Mouse (Mus musculus): ENCODE results near the gene Itih4.

Itih4 gene

DNA sequence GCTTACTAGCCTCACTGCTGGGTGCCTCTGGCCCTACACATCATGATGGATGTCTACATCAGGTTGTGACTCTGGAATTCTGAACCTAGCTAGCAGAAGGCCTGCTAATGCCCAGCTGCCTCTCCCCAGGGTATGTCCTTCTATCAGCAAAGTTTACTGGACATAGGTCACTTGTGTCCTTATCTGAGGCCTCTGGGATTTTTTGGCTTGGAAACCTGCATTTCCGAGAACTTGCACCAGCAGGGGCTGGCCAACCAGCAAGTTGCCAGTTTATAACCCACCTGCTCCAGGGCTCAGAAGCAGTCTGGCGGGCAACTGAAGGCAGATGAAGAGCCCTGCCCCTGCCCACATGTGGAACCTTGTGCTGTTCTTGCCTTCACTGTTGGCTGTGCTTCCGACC, at the start of gene Itih4:
Gene Itih4 (plus strand): TSS at position 273 of the 400 bp plus-strand sequence.
- in situ Hi-C loops (cut with MboI): no loop called here

DNA sequence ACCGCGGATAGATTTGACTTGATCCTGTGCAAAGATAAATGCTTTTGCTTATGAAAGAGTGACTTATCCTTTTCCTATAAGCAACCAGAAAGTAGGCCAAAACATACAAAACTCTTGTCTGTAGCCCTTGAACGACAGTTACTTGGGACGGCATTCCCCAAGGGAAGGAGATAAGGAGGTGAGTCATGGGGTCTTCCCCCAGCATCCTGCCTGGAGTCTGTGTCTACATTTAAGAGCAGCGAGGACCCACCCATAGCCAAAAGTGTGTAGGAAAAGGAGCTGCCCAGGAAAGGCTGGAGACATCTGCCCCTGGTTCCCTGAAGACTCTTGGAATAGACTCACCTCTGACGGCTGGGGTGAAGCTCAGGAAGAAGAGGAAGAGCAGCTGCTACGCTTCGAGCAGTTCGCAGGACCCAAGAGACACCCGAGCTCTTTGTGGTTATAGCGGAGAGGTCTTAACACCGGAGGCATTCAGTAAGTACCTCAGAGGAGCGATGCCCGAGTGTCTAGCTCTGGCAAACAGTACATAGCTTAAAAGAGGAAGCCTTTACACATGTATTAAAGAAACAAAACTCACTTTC, 48.8 kb upstream of the Itih4 start:
- in situ Hi-C loops (cut with MboI): no loop called here

DNA sequence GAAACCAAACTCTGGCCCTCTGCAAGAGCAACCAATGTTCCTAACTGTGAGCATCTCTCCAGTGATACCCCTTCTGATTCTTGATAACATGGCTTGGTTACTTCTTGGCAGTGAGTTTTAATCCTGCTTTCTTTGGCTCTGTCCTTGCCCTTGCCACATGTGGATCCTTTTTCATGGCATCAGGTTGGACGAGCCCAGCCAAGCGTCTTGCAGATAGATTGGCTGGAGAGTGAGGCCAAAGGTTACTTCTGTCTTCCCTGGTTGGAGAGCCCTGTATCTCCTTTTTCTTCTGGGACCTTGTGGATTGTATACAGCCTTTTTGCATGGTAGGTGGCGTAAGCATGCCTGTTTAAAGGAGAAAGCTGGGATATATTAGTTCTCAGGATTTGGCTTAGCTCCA, 42.6 kb upstream of the Itih4 start:
- in situ Hi-C loops (cut with MboI): no loop called here

DNA sequence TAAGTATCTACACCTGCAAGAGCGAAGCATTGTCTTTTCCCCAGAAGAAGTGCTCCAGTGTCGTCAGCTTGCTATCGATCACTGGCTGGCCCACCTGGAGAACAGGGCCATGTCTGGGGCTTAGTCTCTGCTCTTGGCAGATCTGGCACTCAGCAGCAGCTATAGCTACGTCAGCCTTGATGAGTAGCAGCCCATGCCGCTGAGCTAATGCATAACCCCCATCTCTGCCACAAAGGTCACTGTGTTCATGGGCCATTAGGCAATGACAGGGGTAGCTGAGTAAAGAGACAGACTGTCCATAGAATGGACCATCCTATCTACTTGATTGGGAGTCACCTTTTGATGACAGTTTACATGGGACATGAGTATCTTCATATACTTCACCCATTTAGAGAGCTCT, 35.8 kb upstream of the Itih4 start:
- in situ Hi-C loops (cut with MboI): no loop called here

DNA sequence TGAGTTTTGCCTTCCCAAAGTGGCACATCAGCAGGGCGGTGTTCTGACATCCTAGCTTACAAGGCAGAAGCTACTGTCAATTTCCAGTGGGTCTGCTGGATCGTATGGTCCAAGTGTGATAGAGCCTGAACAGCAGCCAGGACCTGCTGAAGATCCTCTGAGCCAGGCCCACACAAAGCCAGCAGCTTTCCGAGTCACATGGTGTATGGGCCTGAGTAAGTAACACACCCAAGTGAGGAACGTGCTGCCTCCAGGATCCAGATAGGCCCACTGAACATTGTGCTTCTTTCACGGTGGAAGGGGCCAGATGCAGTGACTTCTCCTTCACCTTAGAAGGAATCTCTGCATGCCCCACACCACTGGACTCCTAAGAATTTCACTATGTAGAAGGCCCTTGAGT, 34.0 kb upstream of the Itih4 start:
- in situ Hi-C loops (cut with MboI): no loop called here

DNA sequence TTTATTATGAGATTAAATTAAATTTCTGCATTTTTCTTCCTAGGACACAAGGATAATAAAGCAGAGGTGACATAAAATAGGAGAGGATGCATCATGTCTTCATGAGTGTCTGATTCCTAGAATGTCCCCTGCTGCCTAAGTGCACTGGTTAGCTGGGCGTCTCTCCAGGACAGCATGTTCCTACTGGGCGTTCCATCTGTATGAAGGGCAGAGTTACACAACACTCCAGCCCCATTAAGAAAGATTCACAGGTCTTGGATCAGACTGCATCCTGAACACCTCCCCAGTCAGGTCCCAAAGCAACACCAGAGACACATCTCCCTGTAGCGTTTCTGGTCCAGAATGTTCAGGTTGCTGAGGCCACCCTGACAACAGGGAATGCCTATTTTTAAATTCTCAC, 31.0 kb upstream of the Itih4 start:
- in situ Hi-C loops (cut with MboI): no loop called here

DNA sequence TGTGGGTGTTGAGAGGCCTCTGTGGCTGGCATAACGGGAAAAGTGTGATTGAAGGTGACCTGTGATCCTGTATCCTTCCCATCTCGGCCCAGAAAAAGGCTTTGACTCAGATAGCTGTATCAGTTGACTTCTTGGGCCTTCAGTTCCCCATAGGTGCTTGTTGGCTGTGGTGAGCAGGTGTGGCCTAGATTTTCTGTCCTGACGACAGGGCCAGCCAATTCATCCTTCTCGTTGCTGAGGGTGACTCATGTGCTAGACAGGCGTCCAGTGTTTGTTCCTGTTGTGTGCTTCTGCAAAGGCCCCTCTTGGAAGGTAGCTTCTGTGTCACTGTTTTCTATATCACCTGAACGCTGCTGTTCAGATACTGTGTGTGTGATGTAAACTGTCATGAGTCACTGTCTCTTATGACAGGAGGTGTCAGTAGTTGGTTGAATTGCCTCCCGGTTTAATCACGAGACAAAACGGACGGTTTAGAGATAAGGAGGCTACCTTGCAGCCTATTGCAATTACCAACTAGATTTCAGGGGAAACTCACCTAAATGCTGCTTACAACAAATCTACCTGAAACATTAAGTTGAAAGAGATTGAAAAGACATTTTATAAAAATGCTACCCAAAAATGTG, 29.3 kb upstream of the Itih4 start:
- in situ Hi-C loops (cut with MboI): no loop called here

DNA sequence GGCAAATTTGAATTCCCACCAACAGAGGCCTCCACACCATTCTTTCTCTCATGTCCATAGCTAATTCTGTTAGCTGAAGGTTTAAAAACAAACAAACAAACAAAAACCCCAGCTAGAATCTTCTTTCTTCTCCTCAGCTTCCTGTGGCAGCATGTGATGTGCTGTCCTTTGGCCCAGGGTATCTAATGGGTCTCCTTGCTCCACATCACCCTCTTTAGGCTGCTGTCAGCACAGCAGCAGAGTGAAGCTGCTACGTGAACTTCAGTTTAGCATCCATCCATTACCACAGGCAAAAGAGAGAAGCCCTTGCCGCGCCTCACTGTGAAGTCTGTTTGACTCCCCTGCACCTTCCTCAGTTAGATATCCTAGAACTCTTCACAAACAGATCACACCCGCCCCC, 28.3 kb upstream of the Itih4 start:
- in situ Hi-C loops (cut with MboI): no loop called here

DNA sequence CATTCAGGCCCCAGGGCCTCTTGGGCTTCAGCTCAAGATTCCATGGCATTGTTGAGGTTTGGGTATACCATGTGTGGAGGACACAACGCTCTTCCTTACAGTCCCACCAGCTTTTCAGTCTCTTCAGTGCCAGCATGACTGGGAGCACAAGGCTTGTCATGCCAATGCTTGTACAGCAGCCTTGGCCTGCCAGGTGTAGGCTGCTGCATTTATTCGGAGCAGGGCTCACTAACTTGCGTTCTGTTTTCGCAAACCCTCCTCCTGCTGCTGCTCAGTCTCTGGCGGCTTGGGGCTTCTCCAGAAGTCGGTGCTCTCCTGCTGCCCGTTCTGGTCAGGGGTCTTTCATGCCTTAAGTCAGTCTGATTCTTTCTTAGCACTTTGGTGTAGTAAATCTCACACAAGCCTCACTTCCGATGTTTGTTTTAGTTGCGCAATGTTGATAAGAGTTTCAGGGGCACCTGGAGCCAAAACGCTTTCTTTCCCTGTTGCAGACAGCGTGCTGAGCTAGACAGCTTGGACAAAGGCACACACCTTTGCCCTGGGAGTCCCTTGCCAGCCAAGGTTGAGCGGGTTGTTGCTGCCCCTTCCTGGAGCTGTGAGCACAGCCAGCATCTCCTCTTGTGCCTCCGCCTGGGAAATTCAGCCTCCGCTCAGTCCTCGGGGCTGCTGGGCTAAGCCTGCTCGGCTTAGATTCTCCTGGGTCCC, 24.7 kb upstream of the Itih4 start:
- in situ Hi-C loops (cut with MboI): no loop called here

DNA sequence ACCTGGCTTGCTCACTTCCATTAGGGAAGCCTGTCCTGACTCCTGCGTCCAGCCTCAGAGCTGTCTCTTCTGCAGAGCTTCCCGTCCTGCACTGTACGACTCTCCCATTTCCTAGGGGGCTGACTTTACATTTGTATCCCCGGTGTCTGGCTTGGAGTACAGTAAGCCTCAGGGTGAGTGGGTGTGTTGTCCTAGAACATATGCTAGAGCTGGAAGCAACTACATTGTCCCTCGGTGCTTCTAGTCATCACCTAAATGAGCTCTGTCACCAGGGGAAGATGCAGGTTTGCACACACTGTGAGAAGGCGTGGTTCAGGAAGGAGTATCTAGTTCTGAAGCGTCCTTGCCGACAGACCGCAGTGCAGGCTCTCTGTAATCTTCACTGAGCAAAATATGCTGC, 23.9 kb upstream of the Itih4 start:
- in situ Hi-C loops (cut with MboI): no loop called here

DNA sequence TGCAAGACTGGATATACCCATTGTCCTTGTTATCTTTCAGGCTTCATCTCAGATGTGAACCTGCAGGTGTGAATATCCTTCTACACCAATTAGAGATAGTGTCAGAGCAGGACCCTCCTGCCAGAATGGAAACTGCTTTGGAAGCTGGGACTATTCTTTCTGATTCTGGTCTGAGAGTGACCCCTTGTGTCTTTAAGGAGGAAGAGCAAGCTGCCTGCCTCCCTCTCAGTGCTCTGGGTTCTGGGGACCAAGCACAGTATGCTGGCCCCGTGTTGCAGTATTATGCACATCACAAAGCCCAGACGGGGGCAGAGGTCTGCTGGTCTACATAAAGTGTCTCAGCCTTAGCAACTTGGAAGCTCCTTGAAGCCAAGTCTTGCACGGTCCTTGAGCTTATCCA, 21.0 kb upstream of the Itih4 start:
- in situ Hi-C loops (cut with MboI): no loop called here

DNA sequence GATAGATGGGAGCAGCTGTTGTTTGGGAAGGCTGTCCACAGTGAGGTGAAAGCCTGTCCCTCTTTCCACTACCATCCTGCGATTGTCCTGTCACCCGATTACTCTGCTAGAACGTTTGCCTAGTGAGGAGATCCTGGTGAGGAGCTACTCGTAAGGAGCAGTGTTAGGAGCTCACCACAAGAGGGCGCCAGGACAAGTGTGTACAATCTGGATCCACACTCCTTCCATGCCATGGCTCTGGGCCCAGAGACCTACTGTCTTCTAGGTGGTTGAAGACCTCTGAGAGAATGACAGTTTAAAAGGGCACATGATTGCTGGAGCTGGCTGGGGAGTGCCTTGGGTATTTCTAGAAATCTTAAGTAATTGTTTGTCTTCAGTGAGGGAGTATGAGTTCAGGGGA, 19.2 kb upstream of the Itih4 start:
- in situ Hi-C loops (cut with MboI): no loop called here

DNA sequence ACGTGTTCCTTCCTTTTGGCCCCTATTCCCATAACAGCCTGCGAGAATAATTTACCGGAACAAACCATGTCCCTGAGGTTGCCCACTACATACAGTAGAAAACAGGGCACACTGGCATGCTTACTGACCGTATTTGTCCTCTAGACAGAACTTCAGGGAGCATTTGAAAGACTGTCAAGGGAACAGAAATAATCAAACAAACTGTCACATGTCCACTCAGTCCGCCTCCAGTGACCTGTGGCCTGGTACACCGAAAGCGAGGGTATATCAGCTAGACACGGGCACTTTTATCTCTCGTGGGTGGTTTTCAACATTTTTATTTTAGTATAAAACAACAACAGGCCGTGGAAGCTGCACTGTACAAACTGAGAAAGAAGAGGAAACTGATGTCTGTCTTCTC, 17.4 kb upstream of the Itih4 start:
- in situ Hi-C loops (cut with MboI): no loop called here

DNA sequence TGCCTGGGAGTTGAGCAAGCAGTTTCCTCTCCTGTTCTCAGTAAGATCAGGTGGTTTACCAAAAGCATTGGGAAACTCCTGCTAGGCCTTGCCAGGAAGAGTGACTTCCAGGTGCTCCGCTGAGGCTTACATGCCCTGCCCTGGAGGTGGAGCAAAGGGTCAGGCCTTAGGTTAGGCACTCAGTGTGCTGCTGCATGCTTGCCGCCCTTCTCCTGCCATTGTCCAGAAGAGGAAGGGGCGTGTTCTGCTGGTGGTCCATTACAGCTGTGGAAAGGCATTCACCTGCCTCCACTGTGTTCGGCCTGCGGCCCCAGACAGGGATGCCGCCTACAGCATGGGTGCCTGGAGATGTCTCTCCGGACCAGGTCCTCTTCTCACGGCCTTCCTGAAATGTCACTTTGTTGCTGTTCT, 16.9 kb upstream of the Itih4 start:
- in situ Hi-C loops (cut with MboI): no loop called here

DNA sequence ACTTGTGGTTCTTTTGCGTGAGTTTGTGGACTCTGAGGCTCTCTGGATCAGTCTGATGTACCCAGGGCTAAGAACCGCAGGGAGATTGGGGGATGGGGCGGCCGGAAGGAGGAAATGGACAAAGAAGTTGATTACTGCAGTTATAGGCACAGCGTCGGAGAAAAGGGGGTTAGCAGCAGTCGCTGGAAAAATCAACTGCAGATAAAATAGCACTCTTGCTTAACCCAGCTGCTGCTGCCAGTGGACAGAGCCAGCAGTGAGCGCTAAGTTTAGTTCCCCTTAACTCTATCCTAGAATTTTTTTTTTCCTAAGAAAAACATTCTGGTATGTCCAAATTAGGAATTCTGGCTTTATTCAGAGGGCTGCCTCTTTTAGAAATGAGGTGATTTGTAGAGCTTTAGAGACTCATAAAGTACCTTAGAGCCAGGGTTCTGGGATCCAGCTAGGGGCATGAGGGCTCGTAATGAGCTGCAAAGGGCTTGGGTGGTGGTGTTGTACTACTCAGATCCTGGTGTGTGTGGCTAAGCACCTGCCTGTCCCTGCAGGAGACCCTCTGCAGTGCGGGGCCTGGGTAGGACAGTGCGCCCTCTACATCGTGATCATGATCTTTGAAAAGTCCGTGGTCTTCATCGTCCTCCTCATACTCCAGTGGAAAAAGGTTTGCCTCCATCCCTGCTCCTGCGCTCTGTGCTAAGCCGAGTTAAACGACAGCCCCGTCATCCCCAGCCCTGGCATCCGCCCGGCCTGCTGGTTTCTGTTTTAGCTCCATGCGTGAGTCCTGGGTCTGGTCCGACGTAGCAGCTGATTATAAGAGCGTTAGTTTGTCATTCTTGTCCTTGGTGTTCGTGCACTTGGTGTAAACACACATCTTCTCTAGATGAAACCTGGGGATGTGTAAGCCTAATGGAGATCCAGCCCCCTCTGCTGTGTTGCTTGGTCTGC, 15.8 kb upstream of the Itih4 start:
- in situ Hi-C loops (cut with MboI): no loop called here

DNA sequence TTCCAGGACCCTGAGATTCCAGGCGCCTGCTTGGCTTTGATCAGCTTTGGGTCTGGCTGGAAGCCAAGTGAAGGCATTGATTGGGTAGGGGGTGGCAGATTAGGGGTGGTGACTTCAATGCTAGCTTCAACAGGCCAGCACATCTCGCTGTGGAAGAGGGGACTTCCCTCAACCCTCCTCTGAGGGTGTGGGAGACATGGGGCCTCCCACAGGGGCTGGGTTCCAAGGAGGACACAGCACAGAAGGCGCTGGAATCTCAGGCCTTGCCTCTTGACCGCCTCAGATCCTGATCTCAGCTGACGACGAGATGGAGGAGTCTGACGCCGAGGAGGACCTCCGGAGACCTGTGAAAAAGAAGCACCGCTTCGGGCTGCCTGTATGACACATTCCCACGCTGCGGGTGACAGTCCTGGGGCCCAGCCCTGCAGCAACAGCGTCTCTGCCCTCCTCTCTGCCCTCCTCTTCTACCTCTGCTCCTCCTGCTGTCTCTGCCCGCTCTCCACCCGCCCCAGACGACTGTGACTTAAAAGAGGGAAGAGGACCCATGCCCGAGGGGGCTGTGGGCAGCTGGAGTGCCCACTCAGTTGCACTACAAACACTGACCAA, 12.1 kb upstream of the Itih4 start:
- in situ Hi-C loops (cut with MboI): no loop called here

DNA sequence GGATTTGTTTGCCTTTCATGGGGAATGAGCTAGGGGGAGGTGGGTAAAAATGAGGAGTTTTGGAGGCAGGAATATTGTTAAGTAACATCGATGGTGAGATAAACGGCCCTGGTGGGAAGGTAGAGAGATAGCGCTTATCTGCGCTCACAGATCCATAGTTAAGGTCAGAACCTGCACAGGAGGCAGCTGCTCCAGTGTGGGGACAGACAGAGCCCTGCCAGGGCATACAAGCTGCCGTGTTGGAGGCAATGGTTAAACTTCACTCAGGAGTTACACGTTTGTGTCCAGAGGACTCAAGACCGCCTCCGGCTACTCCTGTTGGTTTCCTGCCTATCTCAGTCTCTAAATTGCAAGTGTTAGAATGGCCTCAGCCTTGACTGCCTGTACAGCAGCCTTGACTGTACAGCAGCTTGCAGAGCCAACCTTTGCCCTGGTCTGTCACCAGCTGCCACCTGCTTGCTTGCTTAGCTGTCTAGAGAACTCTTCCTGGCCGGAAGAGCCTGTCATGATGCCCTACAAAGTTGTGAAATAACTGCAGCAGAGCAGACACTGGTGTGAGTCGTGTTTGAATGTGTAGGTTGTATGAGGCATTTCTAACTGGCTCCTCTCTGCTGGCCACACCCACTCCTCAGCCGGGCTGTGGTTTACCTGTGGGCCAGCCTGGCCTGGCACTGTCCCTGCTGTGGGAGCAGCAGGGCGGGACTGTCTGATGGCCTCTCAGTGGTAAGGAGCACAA, 11.0 kb upstream of the Itih4 start:
- in situ Hi-C loops (cut with MboI): no loop called here

DNA sequence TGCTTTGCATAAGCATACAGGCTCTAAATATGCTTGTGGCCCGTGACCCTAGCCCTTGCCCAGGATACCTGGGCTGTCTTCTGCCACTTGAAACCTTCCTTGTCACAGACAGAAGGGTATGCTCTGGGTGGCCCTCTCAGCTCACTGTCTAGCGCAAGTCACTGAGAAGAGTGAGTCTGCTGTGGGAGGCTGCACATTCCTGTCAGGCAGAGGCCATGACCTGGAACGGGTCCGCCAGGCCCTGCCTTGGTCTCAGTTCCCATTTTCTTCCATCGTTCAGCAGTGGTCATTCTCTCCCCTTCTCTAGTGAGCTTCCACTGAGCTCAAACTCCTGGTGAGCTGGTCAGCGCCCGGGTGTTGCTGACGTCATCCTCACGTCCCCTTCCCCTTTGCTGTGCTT, 10.3 kb upstream of the Itih4 start:
- in situ Hi-C loops (cut with MboI): no loop called here

DNA sequence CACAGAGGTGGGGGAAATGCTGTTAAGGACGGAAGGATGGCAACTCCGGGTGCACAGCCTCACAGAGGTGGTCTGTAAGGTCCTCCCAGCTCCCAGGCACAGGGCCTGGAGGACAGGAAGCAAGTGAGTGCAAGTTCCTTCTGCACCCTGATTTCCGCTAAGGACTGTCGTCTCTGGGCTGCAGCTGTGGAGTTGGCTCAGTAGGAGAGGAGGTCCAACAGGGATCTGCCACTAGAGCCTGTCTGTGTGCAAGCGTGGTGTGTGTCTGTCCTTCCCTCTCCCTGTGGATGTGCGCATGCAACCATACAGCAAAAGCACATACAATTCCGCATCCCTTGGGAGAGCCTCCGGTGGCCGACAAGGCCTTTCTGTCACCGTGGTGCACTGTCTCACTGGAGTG, 9.8 kb upstream of the Itih4 start:
- in situ Hi-C loops (cut with MboI): no loop called here

DNA sequence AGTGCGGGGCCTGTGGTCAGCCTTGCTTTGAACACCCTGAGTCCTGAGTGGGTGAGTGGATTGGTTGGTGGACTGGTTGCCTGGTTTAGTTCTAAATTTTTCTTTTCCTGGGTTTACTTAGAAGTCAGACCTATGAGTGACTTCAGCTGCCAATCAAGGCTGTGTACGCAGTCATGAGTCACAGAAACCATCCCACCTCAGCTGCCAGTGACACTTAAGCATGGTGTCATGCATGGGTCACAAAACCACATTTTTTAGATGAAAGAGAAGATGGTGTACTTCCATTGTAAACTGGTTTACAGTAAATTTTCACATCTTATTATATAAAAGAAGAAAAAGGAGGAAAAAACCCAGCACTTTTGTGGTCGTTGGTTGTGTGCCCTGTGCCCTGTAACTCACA, 8.4 kb upstream of the Itih4 start:
- in situ Hi-C loops (cut with MboI): no loop called here

DNA sequence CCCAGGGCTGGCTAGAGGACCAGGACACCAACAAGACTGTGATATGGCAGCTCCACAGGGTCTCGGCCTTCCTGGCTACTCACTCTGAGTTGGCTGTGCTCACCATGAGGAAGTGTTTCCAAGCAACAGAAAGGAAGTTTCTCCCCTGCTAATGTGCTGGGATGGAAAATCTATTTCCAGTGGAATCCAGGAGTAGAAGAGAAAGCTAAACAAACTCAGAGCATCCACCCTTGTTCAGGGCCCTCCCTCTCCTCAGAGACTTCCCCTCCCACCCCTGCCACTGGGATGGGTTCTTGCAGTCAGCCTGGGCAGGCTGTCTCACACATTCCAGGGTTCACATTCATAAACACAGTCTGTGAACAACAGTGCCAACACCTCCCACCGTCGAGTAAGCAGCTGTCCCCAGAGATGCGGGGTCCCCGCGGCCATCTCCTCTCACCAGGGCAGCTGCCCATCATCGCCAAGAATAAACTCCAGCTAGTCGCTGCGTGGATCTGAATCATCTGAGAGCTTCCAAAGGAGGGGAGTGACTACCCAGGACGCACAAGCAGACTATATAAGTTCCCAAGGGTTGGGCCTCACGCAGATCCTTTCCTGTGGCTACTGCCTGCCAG, 7.2 kb upstream of the Itih4 start, which contains the start of gene Mustn1:
Gene Mustn1 (plus strand): TSS at position 243 of the 614 bp plus-strand sequence.
- in situ Hi-C loops (cut with MboI): no loop called here
